Mouse (Mus musculus) forebrain, embryonic 13.5 days (tissue): ENCODE results near the gene Afmid. TPM values are rescaled to one million over a fixed set of nuclear protein-coding genes. Genes with fewer than 3 reads are reported as not detected.
"Not testable (repeated sequence)": the region's sequence is repeated elsewhere in the genome, so short reads cannot be mapped to it uniquely, and the experiment has no call there.

Source experiments
- ATAC-seq: fragments of 200-750 bp; cut with Nextera tagmentation; 2 replicates; pipeline ENCODE4 v1.8.0; 2017
- H3K27ac ChIP-seq: fragments of 300-500 bp; sonication (generic); 2 replicates; pipeline ENCODE4 v1.5.1; 2015; ENCODE audit warnings: inconsistent platforms, mild to moderate bottlenecking, moderate library complexity
- H3K27me3 ChIP-seq: fragments of 300-500 bp; sonication (generic); 2 replicates; pipeline ENCODE4 v1.6.1; 2015; ENCODE audit warnings: mild to moderate bottlenecking, inconsistent platforms
- H3K36me3 ChIP-seq: fragments of 300-500 bp; sonication (generic); 2 replicates; pipeline ENCODE4 v1.6.1; 2015; ENCODE audit warnings: mild to moderate bottlenecking, inconsistent platforms; ENCODE audit not compliant: poor library complexity, severe bottlenecking
- H3K4me1 ChIP-seq: fragments of 300-500 bp; sonication (generic); 2 replicates; pipeline ENCODE4 v1.6.1; 2015; ENCODE audit warnings: inconsistent platforms
- H3K4me2 ChIP-seq: fragments of 300-500 bp; sonication (generic); 2 replicates; pipeline ENCODE4 v1.6.1; 2015; ENCODE audit warnings: inconsistent platforms, mild to moderate bottlenecking, moderate library complexity
- H3K4me3 ChIP-seq: fragments of 300-500 bp; sonication (generic); 2 replicates; pipeline ENCODE4 v1.5.1; 2015; ENCODE audit warnings: mild to moderate bottlenecking, inconsistent platforms
- H3K9ac ChIP-seq: fragments of 300-500 bp; sonication (generic); 2 replicates; pipeline ENCODE4 v1.6.1; 2015; ENCODE audit warnings: mild to moderate bottlenecking, inconsistent platforms
- H3K9me3 ChIP-seq: fragments of 300-500 bp; sonication (generic); replicated peaks from 2 replicates; pipeline ENCODE4 v1.6.1; 2016; ENCODE audit warnings: inconsistent platforms
- WGBS: fragments of 180-500 bp; shearing (Covaris S2); methylation state at CpG from one replicate; pipeline ENCODE4 v1.1.7; 2015; 5-methylcytosine and 5-hydroxymethylcytosine counted together
- polyA plus RNA-seq: library from polyadenylated mRNA; unstranded; fragments of >200 nt; fragmentation: Nextera tagmentation; extraction: Ambion mirVana; gene quantifications from 2 replicates; pipeline ENCODE4 v1.2.1, GENCODE M21; 2015

Gene Afmid
- polyA plus RNA-seq, 1 experiment from 2014 or later, result 7.5 TPM

GRCm38 (mm10) chr11:117828888-117829604 lies 3.3 kb downstream of the Afmid start:
- peaks cover 62% of the 10 kb centered on the region for H3K4me1 ChIP-seq
- H3K27ac ChIP-seq, result peak overlapping the region; percentile 41

GRCm38 (mm10) chr11:117829671-117830215 lies 4.0 kb downstream of the Afmid start:
- 88% methylated on average over 2 of the region's 2 CpGs for WGBS

More at GRCm38 (mm10) chr11:117828888-117829604, 3.3 kb downstream of the Afmid start:
- Histone ChIP-seq H3K4me2 (no peak overlapping the region), H3K27me3 (no peaks in the 10 kb centered on the region), H3K9ac (0 out of 2 replicates have a peak overlapping the region, but pooled peaks have one; percentile 3), H3K4me3 (no peak overlapping the region), H3K36me3 (no peaks in the 10 kb centered on the region), H3K9me3 (no peaks in the 10 kb centered on the region)
- ATAC-seq, result no peak
- WGBS, result 57% methylated on average over 9 of the region's 9 CpGs

GRCm38 (mm10) chr11:117830401-117830800 lies 4.7 kb downstream of the Afmid start:
- Histone ChIP-seq H3K9ac (no peak overlapping the region), H3K4me2 (no peak overlapping the region)
- WGBS, result 65% methylated on average over 9 of the region's 9 CpGs

More at GRCm38 (mm10) chr11:117829671-117830215, 4.0 kb downstream of the Afmid start:
- H3K36me3 ChIP-seq, result no peaks in the 10 kb centered on the region
- H3K9ac ChIP-seq, result no peak overlapping the region
- H3K4me3 ChIP-seq, result no peak overlapping the region
- no peaks in the 10 kb centered on the region for H3K27me3 ChIP-seq
- H3K4me1 ChIP-seq, result peaks cover 56% of the 10 kb centered on the region
- no peak overlapping the region for H3K4me2 ChIP-seq
- no peaks in the 10 kb centered on the region for H3K9me3 ChIP-seq
- ATAC-seq, result no peak
- no peak overlapping the region for H3K27ac ChIP-seq

GRCm38 (mm10) chr11:117832086-117832969 lies 6.6 kb downstream of the Afmid start:
- no peaks in the 10 kb centered on the region for H3K27me3 ChIP-seq
- peak overlapping the region; percentile 22; the same call in 1 of the 2 replicates for H3K9ac ChIP-seq
- peak overlapping the region; percentile 60 for H3K4me2 ChIP-seq
- peak overlapping the region; percentile 34 for H3K4me3 ChIP-seq
- no peaks in the 10 kb centered on the region for H3K9me3 ChIP-seq
- peak overlapping the region; percentile 2; the same call in 1 of the 2 replicates for H3K27ac ChIP-seq
- ATAC-seq, result peak; percentile 77
- 18% methylated on average over 28 of the region's 28 CpGs for WGBS
- no peaks in the 10 kb centered on the region for H3K36me3 ChIP-seq
- H3K4me1 ChIP-seq, result peaks cover 37% of the 10 kb centered on the region

More at GRCm38 (mm10) chr11:117830401-117830800, 4.7 kb downstream of the Afmid start:
- Histone ChIP-seq H3K27me3 (no peaks in the 10 kb centered on the region), H3K9me3 (no peaks in the 10 kb centered on the region), H3K4me1 (peaks cover 50% of the 10 kb centered on the region), H3K27ac (no peak overlapping the region), H3K4me3 (no peak overlapping the region), H3K36me3 (no peaks in the 10 kb centered on the region)
- no peak for ATAC-seq

- 79% methylated on average over 6 of the region's 6 CpGs for WGBS
- ATAC-seq, H3K9ac ChIP-seq: not testable (repeated sequence)
Measured at GRCm38 (mm10) chr11:117833509-117833908, 7.8 kb downstream of the Afmid start.

GRCm38 (mm10) chr11:117834086-117834485 lies 8.4 kb downstream of the Afmid start:
- H3K9ac ChIP-seq, result no peak overlapping the region
- H3K27me3 ChIP-seq, result no peaks in the 10 kb centered on the region
- 94% methylated on average over 8 of the region's 8 CpGs for WGBS
- no peak overlapping the region for H3K4me2 ChIP-seq
- no peak overlapping the region for H3K4me3 ChIP-seq
- H3K27ac ChIP-seq, result no peak overlapping the region
- ATAC-seq, result no peak
- H3K4me1 ChIP-seq, result peaks cover 19% of the 10 kb centered on the region
- no peaks in the 10 kb centered on the region for H3K9me3 ChIP-seq
- no peaks in the 10 kb centered on the region for H3K36me3 ChIP-seq

More at GRCm38 (mm10) chr11:117833509-117833908, 7.8 kb downstream of the Afmid start:
- H3K27me3 ChIP-seq, H3K4me3 ChIP-seq, H3K4me2 ChIP-seq, H3K27ac ChIP-seq, H3K36me3 ChIP-seq, H3K9me3 ChIP-seq: not testable (repeated sequence)
- peaks cover 25% of the 10 kb centered on the region for H3K4me1 ChIP-seq

GRCm38 (mm10) chr11:117836306-117836705 lies 10.6 kb downstream of the Afmid start:
- H3K27ac ChIP-seq, result no peak overlapping the region
- peak overlapping the region; percentile 16; the same call in 1 of the 2 replicates for H3K4me3 ChIP-seq
- no peak overlapping the region for H3K9ac ChIP-seq
- ATAC-seq, result peak; percentile 44; the same call in 1 of the 2 replicates
- peak overlapping the region; percentile 48 for H3K4me2 ChIP-seq
- 30% methylated on average over 13 of the region's 13 CpGs for WGBS
- peaks cover 16% of the 10 kb centered on the region for H3K4me1 ChIP-seq
- no peaks in the 10 kb centered on the region for H3K27me3 ChIP-seq
- H3K9me3 ChIP-seq, result no peaks in the 10 kb centered on the region
- no peaks in the 10 kb centered on the region for H3K36me3 ChIP-seq

GRCm38 (mm10) chr11:117838572-117838971 lies 12.8 kb downstream of the Afmid start:
- ATAC-seq, result no peak
- Histone ChIP-seq H3K4me3 (no peak overlapping the region), H3K27ac (no peak overlapping the region), H3K4me1 (0 out of 2 replicates have a peak, but pooled peaks cover 5% of the 10 kb centered on the region), H3K4me2 (no peak overlapping the region), H3K36me3 (no peaks in the 10 kb centered on the region), H3K27me3 (no peaks in the 10 kb centered on the region), H3K9me3 (no peaks in the 10 kb centered on the region), H3K9ac (no peak overlapping the region)
- WGBS, result 80% methylated on average over 2 of the region's 2 CpGs

- 0 out of 2 replicates have a peak overlapping the region, but pooled peaks have one; percentile 17 for H3K27ac ChIP-seq
- 75% methylated on average over 1 of the region's 1 CpGs for WGBS
Measured at GRCm38 (mm10) chr11:117839021-117839420, 13.3 kb downstream of the Afmid start.

GRCm38 (mm10) chr11:117840910-117841309 lies 15.2 kb downstream of the Afmid start:
- no peak overlapping the region for H3K9ac ChIP-seq
- 59% methylated on average over 1 of the region's 1 CpGs for WGBS
- no peak overlapping the region for H3K4me3 ChIP-seq
- H3K4me1 ChIP-seq, result 0 out of 2 replicates have a peak, but pooled peaks cover 5% of the 10 kb centered on the region
- no peak overlapping the region for H3K4me2 ChIP-seq
- no peaks in the 10 kb centered on the region for H3K27me3 ChIP-seq
- no peak for ATAC-seq
- no peaks in the 10 kb centered on the region for H3K36me3 ChIP-seq
- no peak overlapping the region for H3K27ac ChIP-seq
- no peaks in the 10 kb centered on the region for H3K9me3 ChIP-seq

More at GRCm38 (mm10) chr11:117839021-117839420, 13.3 kb downstream of the Afmid start:
- no peak overlapping the region for H3K4me2 ChIP-seq
- H3K27me3 ChIP-seq, result no peaks in the 10 kb centered on the region
- H3K4me1 ChIP-seq, result 0 out of 2 replicates have a peak, but pooled peaks cover 5% of the 10 kb centered on the region
- H3K36me3 ChIP-seq, result no peaks in the 10 kb centered on the region
- no peaks in the 10 kb centered on the region for H3K9me3 ChIP-seq
- no peak for ATAC-seq
- H3K9ac ChIP-seq, result no peak overlapping the region
- no peak overlapping the region for H3K4me3 ChIP-seq

GRCm38 (mm10) chr11:117843434-117843833 lies 17.7 kb downstream of the Afmid start:
- Histone ChIP-seq H3K9me3 (no peaks in the 10 kb centered on the region), H3K4me2 (no peak overlapping the region), H3K9ac (no peak overlapping the region), H3K4me3 (no peak overlapping the region), H3K4me1 (peaks cover 8% of the 10 kb centered on the region), H3K27me3 (no peaks in the 10 kb centered on the region), H3K36me3 (no peaks in the 10 kb centered on the region), H3K27ac (no peak overlapping the region)
- WGBS, result 86% methylated on average over 2 of the region's 2 CpGs
- no peak for ATAC-seq
